Mouse (Mus musculus) macrophage (primary cell): ENCODE data around the gene Cask. TPM values are rescaled to one million over a fixed set of nuclear protein-coding genes. Genes with fewer than 3 reads are reported as not detected.

Experiments
- H3K27ac ChIP-seq: fragments of 350-480 bp; formaldehyde crosslinking; 2 replicates; pipeline ENCODE4 v1.9.0; 2021
- H3K36me3 ChIP-seq: fragments of 350-480 bp; formaldehyde crosslinking; 2 replicates; pipeline ENCODE4 v1.9.0; 2021; ENCODE audit errors: inconsistent target
- H3K4me3 ChIP-seq: fragments of 350-480 bp; formaldehyde crosslinking; 2 replicates; pipeline ENCODE4 v1.9.0; 2021; ENCODE audit errors: inconsistent target
- H3K79me2 ChIP-seq: fragments of 350-480 bp; formaldehyde crosslinking; 2 replicates; pipeline ENCODE4 v1.9.0; 2021; ENCODE audit errors: inconsistent target
- WGBS: methylation state at CpG from one replicate; pipeline ENCODE4 v1.1.7; 2026; ENCODE audit warnings: inconsistent platforms; ENCODE audit not compliant: missing documents; 5-methylcytosine and 5-hydroxymethylcytosine counted together
- polyA plus RNA-seq: library from polyadenylated mRNA; stranded (reverse); fragments of 250-400 nt; gene quantifications from 3 replicates; pipeline ENCODE4 v1.2.4, GENCODE M21; 2018; ENCODE audit warnings: inconsistent platforms
- total RNA-seq, 78 experiments: library from RNA; depleted of rRNA; stranded (reverse); fragments of 250-400 nt; gene quantifications; 1 replicate in 9 of 78; 2 replicates in 24 of 78; 3 replicates in 43 of 78; 4 replicates in 2 of 78; pipeline ENCODE4 v1.2.4; 2018; ENCODE audit warnings: inconsistent platforms in 56 of 78

Cask gene
- 10 to 100 TPM in 25 of 26 experiments, 1 to 10 TPM in 1; 9.7 to 61.4 (median 36.6) TPM for total RNA-seq (2018; cell fraction: chromatin; rRNA removed)
- 10 to 100 TPM; 12.2 to 17.1 (median 14.7) TPM for total RNA-seq (2018; cell fraction: cytosol; rRNA removed)
- total RNA-seq (2018; cell fraction: nucleus; rRNA removed): 10 to 100 TPM; 16.4 to 41.1 (median 26.7) TPM
- 11.3 to 13.6 TPM (median 12.0 TPM) in 3 replicates for polyA plus RNA-seq

DNA sequence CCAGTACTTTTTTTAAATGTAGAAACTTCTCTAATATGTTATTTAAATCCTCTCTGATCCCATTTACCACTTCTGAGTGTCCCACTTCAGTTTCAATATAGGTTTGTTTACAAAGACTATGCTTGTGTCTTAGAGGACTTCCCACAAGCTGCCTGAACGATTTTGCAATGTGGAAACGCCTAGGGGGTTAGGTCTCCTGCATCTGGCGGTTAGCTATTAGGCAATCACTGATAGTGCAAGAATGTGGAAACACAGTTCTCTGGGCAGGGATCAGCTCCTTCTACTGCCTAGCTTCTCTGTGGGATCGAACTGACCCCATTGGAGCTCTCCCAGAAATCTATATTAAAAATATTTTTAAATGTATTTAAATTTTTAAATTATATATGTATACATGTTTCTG lies at the start of gene Cask:
Cask (minus strand) TSS at position 83 of the 400 bp plus-strand sequence.
- Histone ChIP-seq H3K27ac (no peak within 1 kb of the TSS), H3K4me3 (no peak within 1 kb of the TSS), H3K79me2 (no peaks in the 10 kb centered on the region), H3K36me3 (no peaks in the 10 kb centered on the region)
- 13% methylated on average over 4 of the region's 4 CpGs for WGBS

DNA sequence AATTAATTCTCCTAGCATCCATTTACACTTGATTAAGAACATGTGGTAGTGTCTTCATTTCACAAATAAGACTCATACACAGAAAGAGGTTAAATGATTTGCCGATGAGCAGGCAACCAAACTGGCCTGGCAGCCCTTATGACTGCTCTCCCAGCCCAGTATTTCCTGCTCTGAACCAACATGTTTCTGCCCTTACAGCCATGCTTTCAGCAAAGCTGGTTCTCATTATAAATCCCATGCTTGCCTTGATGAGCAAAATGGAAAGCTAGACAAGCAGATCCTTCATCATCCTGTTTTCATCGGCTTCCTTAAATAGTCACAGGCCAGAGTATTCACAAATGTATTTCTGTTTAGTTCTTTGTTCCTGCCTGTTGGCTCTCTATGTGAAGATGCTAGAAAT lies 38.8 kb upstream of the Cask start:
- H3K27ac ChIP-seq: no peak overlapping the region
- H3K4me3 ChIP-seq: no peak overlapping the region
- 92% methylated on average over 2 of the region's 2 CpGs for WGBS
- no peaks in the 10 kb centered on the region for H3K36me3 ChIP-seq
- no peaks in the 10 kb centered on the region for H3K79me2 ChIP-seq

DNA sequence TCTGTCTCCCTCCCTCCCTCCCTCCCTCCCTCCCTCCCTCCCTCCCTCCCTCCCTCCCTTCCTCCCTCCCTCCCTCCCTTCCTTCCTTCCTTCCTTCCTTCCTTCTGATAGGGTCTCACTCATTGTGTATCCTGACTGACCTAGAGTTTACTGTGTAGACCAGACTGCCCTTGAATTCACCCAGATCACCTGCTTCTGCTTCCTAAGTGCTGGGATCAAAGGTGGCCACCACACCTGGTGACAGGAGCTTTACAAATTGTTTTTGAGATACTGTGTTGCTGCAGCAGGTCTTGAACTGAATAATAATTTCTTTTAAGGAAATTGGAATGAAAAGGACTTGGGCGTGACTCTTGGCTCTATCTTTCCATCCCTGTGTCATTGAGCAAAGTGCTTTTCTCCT lies 33.2 kb upstream of the Cask start:
- Histone ChIP-seq H3K79me2 (no peaks in the 10 kb centered on the region), H3K36me3 (no peaks in the 10 kb centered on the region), H3K4me3 (no peak overlapping the region), H3K27ac (no peak overlapping the region)
- WGBS: 92% methylated on average over 1 of the region's 1 CpGs

DNA sequence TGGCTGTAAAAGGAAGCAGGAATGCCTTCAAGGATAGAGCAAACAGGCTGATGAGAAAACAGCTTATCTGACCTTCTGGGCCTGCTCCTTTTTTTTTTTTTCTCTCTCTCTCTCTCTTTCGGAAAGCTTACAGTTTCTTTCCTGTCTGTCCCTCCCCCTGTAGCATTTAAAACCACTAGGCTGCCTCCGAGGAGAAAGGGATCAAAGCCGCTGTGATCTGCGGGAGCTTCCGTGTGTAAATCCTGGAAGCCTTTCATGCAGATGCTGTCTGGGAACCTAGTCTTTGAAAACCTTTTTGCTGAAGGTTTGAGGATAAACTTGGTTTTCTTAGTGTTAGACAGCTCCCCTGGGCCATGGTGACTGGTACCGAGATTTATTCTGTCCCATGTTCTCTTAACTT lies 30.8 kb upstream of the Cask start:
- Histone ChIP-seq H3K79me2 (no peaks in the 10 kb centered on the region), H3K27ac (no peak overlapping the region), H3K4me3 (no peak overlapping the region), H3K36me3 (no peaks in the 10 kb centered on the region)
- 44% methylated on average over 6 of the region's 6 CpGs for WGBS

DNA sequence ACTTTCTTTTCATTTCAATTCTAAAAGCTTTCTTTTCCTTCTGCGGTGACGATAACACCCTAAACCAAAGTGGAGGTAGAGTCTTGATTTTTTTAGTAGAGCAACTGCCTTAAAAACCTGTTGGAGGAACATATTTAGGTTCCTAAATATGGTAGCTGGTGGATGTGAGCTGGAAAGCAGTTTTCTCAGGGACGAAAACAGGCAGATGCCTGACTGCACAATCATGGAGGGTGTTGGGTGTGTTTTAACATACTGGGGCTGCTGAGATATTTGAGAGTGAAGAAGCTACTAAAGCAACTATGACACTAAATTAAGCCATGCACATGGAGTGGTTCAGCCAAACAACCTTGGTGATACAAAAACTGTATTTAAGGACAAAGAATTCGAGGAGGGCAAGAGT lies 9.0 kb upstream of the Cask start:
- Histone ChIP-seq H3K79me2 (no peaks in the 10 kb centered on the region), H3K4me3 (no peak overlapping the region), H3K27ac (no peak overlapping the region), H3K36me3 (no peaks in the 10 kb centered on the region)
- 80% methylated on average over 4 of the region's 4 CpGs for WGBS

DNA sequence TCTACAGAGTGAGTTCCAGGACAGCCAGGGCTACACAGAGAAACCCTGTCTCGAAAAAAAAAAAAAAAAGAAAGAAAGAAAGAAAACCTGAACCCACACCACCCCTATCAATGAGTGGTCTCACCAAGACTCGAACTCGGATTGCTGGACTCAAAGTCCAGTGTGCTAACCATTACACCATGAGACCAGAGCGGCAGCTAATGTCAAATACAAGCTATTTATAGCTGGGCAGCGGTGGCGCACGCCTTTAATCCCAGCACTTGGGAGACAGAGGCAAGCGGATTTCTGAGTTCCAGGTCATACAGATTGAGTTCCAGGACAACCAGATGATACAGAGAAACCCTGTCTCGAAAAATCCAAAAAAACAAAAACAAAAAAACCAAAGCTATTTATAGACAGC lies 7.9 kb upstream of the Cask start:
- H3K27ac ChIP-seq: no peak overlapping the region

DNA sequence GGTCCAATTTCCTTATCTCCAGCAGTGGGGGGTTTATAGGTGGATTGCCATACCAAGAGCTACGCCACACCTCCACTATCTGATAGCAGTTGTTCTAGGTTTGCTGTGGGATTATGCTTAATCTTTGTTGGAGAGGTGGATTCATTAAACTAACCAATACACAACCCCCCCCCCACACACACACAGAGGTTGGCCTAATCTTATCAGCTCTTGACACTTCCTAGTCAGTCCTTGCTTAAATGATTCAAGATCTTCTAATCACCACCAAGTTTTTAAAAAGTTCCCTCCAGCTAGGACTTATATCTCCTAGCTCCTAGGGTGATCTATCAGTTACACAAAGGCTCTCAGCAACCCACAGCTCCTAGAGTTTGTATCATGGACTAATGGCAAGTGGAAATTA lies 2.7 kb downstream of the Cask start:
- WGBS: 100% methylated on average over 1 of the region's 1 CpGs
- Histone ChIP-seq H3K79me2 (peaks cover 19% of the 10 kb centered on the region; the same call in 1 of the 2 replicates), H3K36me3 (no peaks in the 10 kb centered on the region), H3K4me3 (no peak overlapping the region), H3K27ac (no peak overlapping the region)

More for the DNA sequence above, 7.9 kb upstream of the Cask start:
- Histone ChIP-seq H3K36me3 (no peaks in the 10 kb centered on the region), H3K4me3 (no peak overlapping the region), H3K79me2 (no peaks in the 10 kb centered on the region)
- WGBS: 80% methylated on average over 8 of the region's 9 CpGs

DNA sequence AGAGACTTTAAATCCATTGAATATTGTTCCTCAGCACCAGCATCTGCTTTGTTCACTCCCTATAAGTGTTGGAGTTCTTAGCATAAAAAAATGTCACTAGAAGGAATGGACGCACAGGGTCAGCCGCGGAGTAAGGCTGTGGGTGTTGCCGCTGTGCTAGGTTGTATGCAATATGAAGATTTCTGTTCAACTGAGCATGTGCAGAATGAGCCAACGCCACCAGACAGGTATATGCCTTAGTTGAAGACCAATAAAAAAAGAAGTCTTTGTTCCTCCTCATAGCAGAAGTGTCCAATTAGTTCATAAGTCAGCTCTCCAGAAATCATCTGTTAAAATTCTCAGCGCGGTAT lies 3.7 kb downstream of the Cask start:
- Histone ChIP-seq H3K79me2 (peaks cover 29% of the 10 kb centered on the region; the same call in 1 of the 2 replicates), H3K4me3 (peak overlapping the region; percentile 47), H3K36me3 (no peaks in the 10 kb centered on the region), H3K27ac (no peak overlapping the region)
- WGBS: 37% methylated on average over 7 of the region's 7 CpGs

DNA sequence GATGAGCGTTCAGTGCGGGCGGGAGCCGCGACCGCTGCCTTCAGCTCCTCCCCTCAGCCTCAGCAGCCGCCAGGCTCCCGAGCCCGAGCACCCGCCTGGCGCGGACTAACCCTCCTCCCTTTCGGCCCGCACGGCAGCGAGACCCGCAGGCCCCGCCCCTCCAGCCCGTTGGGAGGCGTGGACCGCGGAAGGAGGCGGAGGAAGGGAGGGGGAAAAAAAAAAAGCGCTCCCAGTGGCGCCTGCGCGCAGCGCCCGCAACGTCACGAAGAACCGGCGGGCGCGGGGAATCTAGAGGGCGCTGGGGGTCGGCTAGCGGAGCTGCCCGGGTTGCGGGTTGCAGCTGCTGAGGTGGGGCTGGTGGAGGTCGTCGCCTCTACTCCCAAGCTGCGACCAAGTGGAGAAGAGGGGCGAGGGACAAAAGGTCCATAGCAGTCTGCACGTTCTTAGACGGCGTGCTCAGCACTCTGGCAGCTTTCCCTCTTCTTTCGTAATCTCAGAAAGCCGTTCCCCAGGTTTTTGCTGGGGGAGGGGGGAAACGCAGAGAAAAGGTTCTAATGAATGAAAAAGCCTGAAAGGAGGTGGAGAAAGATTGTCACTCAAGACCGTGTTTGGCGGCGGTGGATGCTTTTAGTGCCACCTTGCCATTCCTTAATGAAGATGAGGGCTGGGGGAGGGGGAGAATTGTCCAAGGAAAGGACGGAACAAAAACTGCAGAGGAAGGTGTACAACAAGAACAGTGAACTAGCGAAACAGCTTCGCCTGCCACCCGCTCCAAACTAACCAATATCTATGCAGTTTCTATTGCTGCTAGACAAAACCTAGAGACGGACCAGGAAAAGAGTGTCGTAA lies 4.3 kb downstream of the Cask start:
- Histone ChIP-seq H3K27ac (peak overlapping the region; percentile 40; the same call in 1 of the 2 replicates), H3K4me3 (peak overlapping the region; percentile 47), H3K79me2 (peaks cover 35% of the 10 kb centered on the region; the same call in 1 of the 2 replicates), H3K36me3 (no peaks in the 10 kb centered on the region)
- WGBS: 22% methylated on average over 52 of the region's 59 CpGs

DNA sequence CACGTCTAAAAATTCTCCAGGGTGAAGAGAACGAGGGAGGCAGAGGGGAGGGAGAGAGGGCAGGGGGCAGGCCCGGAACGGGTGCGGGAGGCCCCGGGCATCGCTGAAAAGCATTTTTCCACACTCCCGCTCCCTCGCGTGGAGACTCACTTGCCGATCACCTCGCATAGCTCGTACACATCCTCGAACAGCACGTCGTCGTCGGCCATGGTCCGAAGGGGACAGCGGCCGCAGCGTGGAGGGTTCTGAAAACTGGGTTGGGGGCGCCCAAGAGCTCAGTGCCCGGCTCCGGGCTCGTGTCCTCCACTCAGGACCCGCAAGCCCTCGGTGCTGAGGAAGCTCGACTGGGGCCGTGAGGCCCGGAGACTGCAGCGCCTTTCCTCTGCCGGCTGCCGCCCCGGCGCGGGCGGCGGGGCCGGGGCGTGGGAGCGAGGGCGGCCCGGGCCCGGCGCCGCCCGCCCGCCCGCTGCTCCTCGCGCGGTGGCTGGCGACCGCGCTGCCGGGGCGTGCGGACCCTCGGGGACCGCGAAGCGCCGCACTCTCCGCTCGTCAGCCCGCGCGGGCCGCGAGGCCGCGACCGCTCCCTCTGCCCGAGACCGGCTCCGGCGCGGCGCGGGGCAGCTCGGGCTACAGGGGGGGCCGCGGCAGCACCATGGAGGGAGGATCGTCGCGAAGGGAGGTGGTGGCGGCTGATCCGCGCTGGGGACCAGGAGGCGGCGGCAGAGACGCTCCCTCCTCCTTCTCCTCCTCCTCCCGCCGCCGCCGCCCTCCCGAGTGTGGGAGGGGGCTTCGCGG lies 5.1 kb downstream of the Cask start:
- Histone ChIP-seq H3K4me3 (peak overlapping the region; percentile 71), H3K27ac (0 out of 2 replicates have a peak overlapping the region, but pooled peaks have one; percentile 2), H3K79me2 (peaks cover 44% of the 10 kb centered on the region; the same call in 1 of the 2 replicates), H3K36me3 (no peaks in the 10 kb centered on the region)
- 21% methylated on average over 46 of the region's 100 CpGs for WGBS

DNA sequence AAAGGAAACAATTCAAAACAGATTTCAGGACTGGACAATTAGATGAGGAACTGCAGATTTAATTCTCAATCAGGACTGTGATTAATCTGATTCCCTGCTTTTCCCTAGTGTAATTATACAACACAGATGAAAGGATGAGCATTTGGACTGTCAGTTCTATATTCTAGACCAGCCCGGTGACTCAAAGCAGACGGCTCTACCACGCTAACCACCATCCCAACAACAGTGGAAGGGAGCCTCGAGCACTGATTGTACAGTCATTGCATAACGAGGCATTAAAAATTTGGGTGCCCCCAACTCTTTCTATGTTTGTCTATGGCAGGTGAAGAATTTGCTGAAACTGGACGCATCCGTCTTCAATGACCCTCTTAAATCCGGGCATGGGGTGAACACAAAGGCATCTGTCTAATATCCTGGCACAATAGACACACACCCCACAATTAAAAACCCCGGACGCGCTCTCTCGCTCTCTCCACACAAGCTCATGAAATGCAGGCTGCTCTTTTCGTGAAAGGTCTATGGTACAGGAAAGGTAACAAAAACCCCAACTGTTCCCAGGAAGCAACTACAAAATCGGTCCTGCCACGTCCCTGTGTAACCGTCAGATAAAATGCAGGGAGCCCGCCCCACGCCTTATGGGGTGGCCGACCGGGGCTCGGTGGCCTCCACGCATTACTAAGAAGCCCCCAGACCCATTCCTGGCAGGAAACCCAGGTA lies 5.9 kb downstream of the Cask start:
- 38% methylated on average over 18 of the region's 22 CpGs for WGBS
- peak overlapping the region; percentile 71 for H3K4me3 ChIP-seq
- peaks cover 50% of the 10 kb centered on the region; the same call in 1 of the 2 replicates for H3K79me2 ChIP-seq
- H3K27ac ChIP-seq: 0 out of 2 replicates have a peak overlapping the region, but pooled peaks have one; percentile 2
- H3K36me3 ChIP-seq: no peaks in the 10 kb centered on the region

DNA sequence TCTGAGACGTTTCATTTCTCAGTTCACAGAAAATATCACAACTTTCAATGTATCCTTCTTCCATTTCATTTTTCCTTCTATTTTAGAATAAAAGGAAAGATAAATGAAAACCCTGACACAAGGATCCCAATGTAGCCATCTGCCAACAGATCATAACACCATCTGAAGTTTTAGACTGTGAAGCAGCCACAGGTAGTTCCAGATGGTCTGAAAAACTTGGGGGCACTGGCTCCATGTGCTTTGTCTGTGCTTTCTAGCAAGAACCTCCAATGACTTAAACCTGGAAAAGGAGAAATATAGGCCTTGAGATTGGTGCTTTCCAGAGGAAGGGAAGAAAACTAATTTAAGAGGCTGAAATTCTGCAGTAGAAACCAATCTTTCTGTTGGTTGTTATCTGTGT lies 28.4 kb downstream of the Cask start:
- Histone ChIP-seq H3K27ac (no peak overlapping the region), H3K79me2 (no peaks in the 10 kb centered on the region), H3K4me3 (no peak overlapping the region), H3K36me3 (no peaks in the 10 kb centered on the region)
- no CpG with 5 or more reads among the region's 1 CpGs for WGBS

DNA sequence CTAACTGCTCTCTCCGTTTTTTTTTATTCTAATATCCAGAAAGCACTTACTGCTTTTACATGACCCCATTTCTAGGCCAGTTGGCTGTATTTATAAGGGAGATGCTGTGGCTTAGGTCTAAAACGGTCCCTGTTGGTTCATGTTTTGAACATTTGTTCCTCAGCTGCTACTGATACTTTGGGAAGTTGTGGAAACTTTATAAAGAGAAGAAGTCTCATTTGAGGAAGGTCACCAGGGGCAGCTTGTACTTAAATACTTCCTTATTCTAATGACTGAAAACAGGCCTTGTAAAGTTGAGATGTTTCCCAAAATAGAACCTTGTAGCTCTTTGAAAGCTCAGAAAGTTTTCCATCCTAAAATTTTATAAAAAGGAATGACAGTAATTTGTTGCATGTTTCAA lies 52.4 kb downstream of the Cask start:
- no peak overlapping the region for H3K27ac ChIP-seq
- WGBS: 54% methylated on average over 2 of the region's 2 CpGs
- no peaks in the 10 kb centered on the region for H3K36me3 ChIP-seq
- H3K79me2 ChIP-seq: peaks cover 3% of the 10 kb centered on the region; the same call in 1 of the 2 replicates
- H3K4me3 ChIP-seq: no peak overlapping the region

DNA sequence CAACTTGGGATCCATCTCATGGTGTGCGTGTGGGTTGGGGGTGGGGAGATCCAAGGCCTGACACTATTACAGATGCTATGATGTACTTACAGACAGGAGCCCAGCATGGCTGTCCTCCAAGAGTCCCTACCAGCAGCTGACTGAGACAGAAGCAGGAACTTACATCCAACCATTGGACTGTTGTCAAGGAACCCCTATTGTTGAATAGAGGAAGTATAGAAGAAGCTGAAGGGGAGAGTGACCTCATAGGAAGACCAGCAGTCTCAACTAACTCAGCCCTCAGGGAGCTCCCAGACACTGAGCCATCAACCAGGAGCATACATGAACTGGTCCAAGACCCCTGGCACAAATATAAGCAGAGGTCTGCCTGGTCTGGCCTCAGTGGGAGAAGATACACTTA lies 85.5 kb downstream of the Cask start:
- Histone ChIP-seq H3K27ac (no peak overlapping the region), H3K79me2 (no peaks in the 10 kb centered on the region), H3K36me3 (no peaks in the 10 kb centered on the region), H3K4me3 (no peak overlapping the region)
- WGBS: 96% methylated on average over 1 of the region's 1 CpGs
